Mouse (Mus musculus) kidney, embryonic 14.5 days (tissue): ENCODE results near the gene Gps2. TPM values are rescaled to one million over a fixed set of nuclear protein-coding genes. Genes with fewer than 3 reads are reported as not detected.

ENCODE experiments used
- ATAC-seq: fragments of 200-750 bp; cut with Nextera tagmentation; 2 replicates; pipeline ENCODE4 v1.8.0; 2017; ENCODE audit warnings: moderate number of reproducible peaks, mild to moderate bottlenecking, moderate TSS enrichment, moderate library complexity; ENCODE audit not compliant: low FRiP score, low TSS enrichment
- H3K27ac ChIP-seq: fragments of 300-500 bp; sonication (generic); 2 replicates; pipeline ENCODE4 v1.5.1; 2014; ENCODE audit warnings: low read depth, mild to moderate bottlenecking, low read length, moderate library complexity, mixed read lengths
- H3K27me3 ChIP-seq: fragments of 300-500 bp; sonication (generic); 2 replicates; pipeline ENCODE4 v1.6.1; 2014; ENCODE audit warnings: mild to moderate bottlenecking, low read length; ENCODE audit not compliant: control insufficient read depth, insufficient read depth
- H3K36me3 ChIP-seq: fragments of 300-500 bp; sonication (generic); 2 replicates; pipeline ENCODE4 v1.6.1; 2014; ENCODE audit warnings: low read length, mixed read lengths; ENCODE audit not compliant: control insufficient read depth, insufficient read depth
- H3K4me1 ChIP-seq: fragments of 300-500 bp; sonication (generic); 2 replicates; pipeline ENCODE4 v1.6.1; 2014; ENCODE audit warnings: low read length, mixed read lengths; ENCODE audit not compliant: control insufficient read depth, insufficient read depth
- H3K4me2 ChIP-seq: fragments of 300-500 bp; sonication (generic); replicated peaks from 2 replicates; pipeline ENCODE4 v1.6.1; 2014; ENCODE audit warnings: low read depth, mild to moderate bottlenecking, low read length
- H3K4me3 ChIP-seq: fragments of 300-500 bp; sonication (generic); 2 replicates; pipeline ENCODE4 v1.5.1; 2014; ENCODE audit warnings: mild to moderate bottlenecking, low read length
- H3K9ac ChIP-seq: fragments of 300-500 bp; sonication (generic); 2 replicates; pipeline ENCODE4 v1.6.1; 2014; ENCODE audit warnings: low read depth, mild to moderate bottlenecking, low read length, moderate library complexity
- H3K9me3 ChIP-seq: fragments of 300-500 bp; sonication (generic); 2 replicates; pipeline ENCODE4 v1.6.1; 2016; ENCODE audit warnings: low read length; ENCODE audit not compliant: control insufficient read depth
- WGBS: fragments of 180-500 bp; shearing (Covaris S2); extraction: QIAGEN DNeasy Blood & Tissue Kit; methylation state at CpG from one replicate; pipeline ENCODE4 v1.1.7; 2014; 5-methylcytosine and 5-hydroxymethylcytosine counted together
- polyA plus RNA-seq: library from polyadenylated mRNA; unstranded; fragments of >200 nt; fragmentation: Nextera tagmentation; extraction: Ambion mirVana; gene quantifications from 2 replicates; pipeline ENCODE4 v1.2.1, GENCODE M21; 2014

The Gps2 gene
- polyA plus RNA-seq, 1 experiment from 2014 or later, result 73.4 TPM

DNA sequence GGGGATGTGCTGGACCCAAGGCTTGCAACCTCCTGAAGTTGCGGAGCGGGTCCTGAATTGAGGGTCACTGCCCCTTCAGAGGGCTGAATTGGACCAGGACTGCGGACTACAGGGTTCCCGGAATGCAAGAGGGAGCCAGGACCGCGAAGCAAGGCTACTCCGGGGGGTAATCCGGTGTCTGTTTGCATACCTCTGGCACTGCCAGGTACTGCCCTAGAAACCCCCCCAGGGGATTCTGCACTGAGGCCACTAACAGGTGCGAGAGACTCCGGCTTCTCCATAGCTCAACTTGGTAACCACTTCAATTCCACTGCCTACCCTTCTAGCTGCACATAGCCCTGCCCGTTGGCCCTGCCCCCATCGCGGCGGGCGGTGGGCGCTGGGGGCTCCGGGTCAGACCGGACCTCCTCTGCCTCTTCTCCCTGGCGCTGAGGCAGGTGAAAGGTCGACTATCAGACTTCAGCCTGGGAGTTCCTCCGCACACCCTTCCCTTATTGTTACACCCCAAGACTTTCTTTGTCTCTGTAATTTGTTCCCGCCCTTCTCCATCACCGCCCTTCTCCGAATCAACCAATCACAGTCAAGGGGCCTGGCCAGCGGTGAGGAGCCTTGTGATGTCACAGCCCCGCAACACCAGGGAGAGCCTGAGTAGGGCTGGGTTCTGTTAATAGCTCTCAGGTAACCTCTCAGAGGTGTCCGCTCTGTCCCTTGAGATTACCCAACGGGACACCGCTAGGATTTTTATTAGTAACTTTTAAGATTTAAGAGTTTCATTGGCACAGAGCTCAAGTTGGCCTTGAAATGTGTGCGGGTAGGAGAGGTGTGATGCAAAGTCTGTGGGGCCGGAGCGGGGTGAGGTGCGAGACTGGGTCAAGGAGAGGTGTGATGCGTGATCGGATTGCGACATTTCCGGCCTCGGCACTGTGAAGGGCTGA, 12.9 kb upstream of the Gps2 start, which contains the start of the genes 2810408A11Rik and Neurl4:
2810408A11Rik (minus strand) TSS at position 517 of the 935 bp plus-strand sequence.
Neurl4 (plus strand) TSS at position 602 of the 935 bp plus-strand sequence.
- ATAC-seq, result peak; percentile 94
- no peaks in the 10 kb centered on the region for H3K9me3 ChIP-seq
- no peaks in the 10 kb centered on the region for H3K27me3 ChIP-seq
- under 1% methylated on average over 38 of the region's 38 CpGs for WGBS
- peak within 1 kb of the TSS; percentile 96 for H3K9ac ChIP-seq
- peaks cover 24% of the 10 kb centered on the region for H3K36me3 ChIP-seq
- H3K4me1 ChIP-seq, result peaks cover 17% of the 10 kb centered on the region
- H3K27ac ChIP-seq, result peak within 1 kb of the TSS; percentile 99
- H3K4me3 ChIP-seq, result peak within 1 kb of the TSS; percentile 93
- H3K4me2 ChIP-seq, result peak within 1 kb of the TSS; percentile 97

DNA sequence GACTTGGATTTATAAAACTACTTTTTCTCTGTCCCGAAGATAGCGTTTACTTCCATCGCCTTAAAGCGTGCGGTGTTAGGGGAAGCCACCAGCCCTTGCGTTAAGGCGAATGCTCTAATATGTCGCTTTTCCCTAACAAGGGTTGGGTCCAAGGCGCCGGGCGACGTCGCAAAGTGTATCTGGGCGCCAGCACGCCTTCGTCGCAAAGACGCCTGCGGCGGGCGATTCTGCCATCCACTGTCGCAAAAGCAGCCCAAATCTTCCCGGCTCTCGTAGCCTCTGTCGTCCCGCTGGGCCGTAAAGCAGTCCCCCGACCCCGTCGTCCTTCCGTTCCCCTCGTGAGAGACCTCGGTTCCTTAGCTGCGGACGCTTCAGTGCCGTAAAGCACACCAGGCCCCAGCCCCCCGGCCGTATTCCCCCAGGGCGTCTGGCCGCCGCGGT, 12.3 kb upstream of the Gps2 start:
- Histone ChIP-seq H3K36me3 (peaks cover 31% of the 10 kb centered on the region), H3K9me3 (no peaks in the 10 kb centered on the region), H3K4me2 (peak overlapping the region; percentile 97), H3K27ac (peak overlapping the region; percentile 99), H3K9ac (peak overlapping the region; percentile 96), H3K27me3 (no peaks in the 10 kb centered on the region), H3K4me1 (peaks cover 17% of the 10 kb centered on the region), H3K4me3 (peak overlapping the region; percentile 93)
- ATAC-seq, result peak; percentile 76
- WGBS, result under 1% methylated on average over 42 of the region's 42 CpGs

DNA sequence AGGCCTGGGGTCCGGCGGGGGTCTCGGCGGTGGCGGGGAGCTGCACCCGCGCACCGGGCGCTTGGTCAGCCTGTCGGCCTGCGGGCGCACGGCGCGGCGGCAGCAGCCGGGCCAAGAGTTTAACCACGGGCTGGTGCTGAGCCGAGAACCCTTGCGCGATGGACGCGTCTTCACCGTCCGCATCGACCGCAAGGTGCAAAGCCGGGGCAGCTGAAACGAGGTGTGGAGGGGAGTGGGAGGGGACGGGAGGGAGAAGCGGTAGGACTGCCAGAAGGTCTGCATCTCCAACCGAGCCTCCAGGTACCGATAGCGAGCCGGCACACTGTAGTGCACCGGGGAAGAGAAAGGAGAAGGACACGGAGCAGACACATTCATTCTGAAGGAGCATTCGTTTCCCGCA, 11.7 kb upstream of the Gps2 start:
- H3K4me3 ChIP-seq, result peak overlapping the region; percentile 93
- H3K4me1 ChIP-seq, result peaks cover 17% of the 10 kb centered on the region
- WGBS, result under 1% methylated on average over 39 of the region's 39 CpGs
- no peaks in the 10 kb centered on the region for H3K9me3 ChIP-seq
- no peaks in the 10 kb centered on the region for H3K27me3 ChIP-seq
- H3K36me3 ChIP-seq, result peaks cover 36% of the 10 kb centered on the region
- peak; percentile 5; the same call in 1 of the 2 replicates for ATAC-seq
- H3K9ac ChIP-seq, result peak overlapping the region; percentile 96
- peak overlapping the region; percentile 99 for H3K27ac ChIP-seq
- peak overlapping the region; percentile 97 for H3K4me2 ChIP-seq

DNA sequence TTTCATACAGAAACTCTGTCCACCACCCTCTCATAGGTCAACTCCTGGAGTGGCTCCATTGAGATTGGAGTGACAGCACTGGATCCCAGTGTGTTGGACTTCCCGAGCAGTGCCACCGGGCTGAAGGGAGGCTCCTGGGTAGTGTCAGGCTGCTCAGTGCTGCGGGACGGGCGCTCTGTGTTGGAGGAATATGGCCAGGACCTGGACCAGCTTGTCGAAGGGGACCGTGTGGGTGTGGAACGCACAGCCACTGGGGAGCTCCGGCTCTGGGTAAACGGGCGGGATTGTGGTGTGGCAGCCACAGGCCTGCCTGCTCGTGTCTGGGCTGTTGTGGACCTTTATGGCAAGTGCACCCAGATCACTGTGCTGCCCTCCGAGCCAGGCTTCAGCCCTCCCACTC, 10.7 kb upstream of the Gps2 start:
- Histone ChIP-seq H3K4me2 (peak overlapping the region; percentile 97), H3K36me3 (peaks cover 46% of the 10 kb centered on the region), H3K27ac (no peak overlapping the region), H3K9ac (peak overlapping the region; percentile 96; the same call in 1 of the 2 replicates), H3K9me3 (no peaks in the 10 kb centered on the region), H3K27me3 (no peaks in the 10 kb centered on the region), H3K4me3 (peak overlapping the region; percentile 93), H3K4me1 (peaks cover 17% of the 10 kb centered on the region)
- ATAC-seq, result no peak
- 87% methylated on average over 13 of the region's 13 CpGs for WGBS

DNA sequence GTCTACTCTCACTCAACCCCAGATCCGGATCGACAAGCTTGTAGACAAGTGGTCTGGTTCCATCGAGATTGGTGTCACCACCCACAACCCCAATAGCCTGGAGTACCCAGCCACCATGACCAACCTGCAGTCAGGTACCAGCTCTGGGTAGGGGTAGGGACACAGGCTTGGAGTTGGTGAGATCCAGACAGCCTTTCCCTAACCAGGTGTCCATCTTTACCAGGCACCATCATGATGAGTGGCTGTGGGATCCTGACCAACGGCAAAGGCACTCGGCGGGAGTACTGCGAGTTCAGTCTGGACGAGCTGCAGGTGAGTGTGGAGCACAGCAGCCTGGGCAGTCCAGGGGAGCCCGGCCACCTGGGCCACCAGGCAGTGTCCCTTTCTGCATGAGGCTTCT, 9.4 kb upstream of the Gps2 start:
- Histone ChIP-seq H3K9me3 (no peaks in the 10 kb centered on the region), H3K4me3 (no peak overlapping the region), H3K4me1 (peaks cover 16% of the 10 kb centered on the region), H3K36me3 (peaks cover 60% of the 10 kb centered on the region), H3K4me2 (no peak overlapping the region), H3K27me3 (no peaks in the 10 kb centered on the region), H3K27ac (no peak overlapping the region), H3K9ac (no peak overlapping the region)
- ATAC-seq, result no peak
- WGBS, result 96% methylated on average over 9 of the region's 9 CpGs

DNA sequence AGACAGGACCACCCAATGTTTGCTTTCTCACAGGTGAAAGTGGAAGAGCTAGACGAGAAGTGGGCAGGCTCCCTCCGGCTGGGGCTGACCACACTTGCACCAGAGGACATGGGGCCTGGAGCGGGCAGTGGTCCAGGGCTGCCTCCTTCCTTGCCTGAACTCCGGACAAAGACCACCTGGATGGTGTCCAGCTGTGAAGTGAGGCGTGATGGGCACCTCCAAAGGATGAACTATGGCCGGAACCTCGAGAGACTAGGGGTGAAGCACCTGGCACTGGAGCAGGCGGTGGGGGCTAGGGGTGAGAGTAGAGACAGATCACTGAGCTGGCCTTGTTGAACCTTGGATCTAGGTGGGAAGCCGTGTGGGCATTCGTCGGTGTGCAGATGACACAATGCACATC, 5.0 kb upstream of the Gps2 start:
- no peak overlapping the region for H3K4me3 ChIP-seq
- peaks cover 94% of the 10 kb centered on the region for H3K36me3 ChIP-seq
- WGBS, result 94% methylated on average over 11 of the region's 11 CpGs
- H3K9me3 ChIP-seq, result no peaks in the 10 kb centered on the region
- no peak for ATAC-seq
- 0 out of 2 replicates have a peak, but pooled peaks cover 4% of the 10 kb centered on the region for H3K4me1 ChIP-seq
- H3K27me3 ChIP-seq, result no peaks in the 10 kb centered on the region
- 0 out of 2 replicates have a peak overlapping the region, but pooled peaks have one; percentile 19 for H3K27ac ChIP-seq
- H3K9ac ChIP-seq, result no peak overlapping the region
- no peak overlapping the region for H3K4me2 ChIP-seq

DNA sequence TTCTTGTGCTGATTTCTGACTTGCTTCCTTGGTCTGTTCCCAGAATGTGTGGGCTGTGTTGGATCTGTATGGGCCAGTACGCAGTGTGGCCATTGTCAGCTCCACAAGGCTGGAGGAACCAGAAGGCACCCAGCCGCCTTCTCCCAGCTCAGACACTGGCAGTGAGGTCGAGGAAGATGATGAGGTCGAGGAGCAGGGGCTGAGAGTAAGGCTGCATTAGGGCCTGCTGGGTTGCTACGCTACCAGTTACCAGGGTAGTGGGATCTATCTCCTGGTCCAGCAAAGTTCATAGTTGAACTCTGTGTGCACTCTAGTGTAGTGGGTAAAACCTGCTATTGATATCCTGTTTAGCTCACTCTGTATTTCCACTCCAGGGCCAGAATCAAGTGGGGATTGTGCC, 4.5 kb upstream of the Gps2 start:
- Histone ChIP-seq H3K27me3 (no peaks in the 10 kb centered on the region), H3K27ac (no peak overlapping the region), H3K9me3 (no peaks in the 10 kb centered on the region), H3K4me1 (0 out of 2 replicates have a peak, but pooled peaks cover 4% of the 10 kb centered on the region), H3K36me3 (peaks cover 89% of the 10 kb centered on the region), H3K4me3 (no peak overlapping the region), H3K4me2 (no peak overlapping the region), H3K9ac (no peak overlapping the region)
- 93% methylated on average over 5 of the region's 5 CpGs for WGBS
- ATAC-seq, result no peak

DNA sequence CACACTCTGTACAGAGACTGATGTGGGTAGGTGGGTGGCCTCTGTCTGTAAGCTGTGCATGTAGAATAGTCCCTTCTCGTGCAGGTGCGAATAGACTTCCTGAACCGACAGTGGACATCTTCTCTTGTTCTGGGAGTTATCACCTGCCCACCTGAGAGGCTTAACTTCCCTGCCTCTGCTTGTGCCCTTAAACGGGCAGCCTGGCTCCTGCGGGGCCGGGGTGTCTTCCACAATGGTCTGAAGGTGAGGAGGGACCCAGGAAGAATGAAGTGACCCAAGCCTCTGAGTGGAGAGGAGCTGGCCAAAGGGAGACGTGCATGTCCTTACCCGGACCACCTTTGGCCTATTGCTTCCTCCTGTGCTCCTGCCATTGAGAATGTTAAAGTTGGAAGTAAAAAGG, 3.5 kb upstream of the Gps2 start:
- no peak for ATAC-seq
- no peaks in the 10 kb centered on the region for H3K27me3 ChIP-seq
- peaks cover 87% of the 10 kb centered on the region for H3K36me3 ChIP-seq
- no peaks in the 10 kb centered on the region for H3K9me3 ChIP-seq
- no peak overlapping the region for H3K9ac ChIP-seq
- peaks cover 11% of the 10 kb centered on the region for H3K4me1 ChIP-seq
- WGBS, result 94% methylated on average over 8 of the region's 8 CpGs
- H3K27ac ChIP-seq, result no peak overlapping the region
- no peak overlapping the region for H3K4me2 ChIP-seq
- no peak overlapping the region for H3K4me3 ChIP-seq
